Mouse (Mus musculus): ENCODE measurements around the gene Ttc30b.

DNA sequence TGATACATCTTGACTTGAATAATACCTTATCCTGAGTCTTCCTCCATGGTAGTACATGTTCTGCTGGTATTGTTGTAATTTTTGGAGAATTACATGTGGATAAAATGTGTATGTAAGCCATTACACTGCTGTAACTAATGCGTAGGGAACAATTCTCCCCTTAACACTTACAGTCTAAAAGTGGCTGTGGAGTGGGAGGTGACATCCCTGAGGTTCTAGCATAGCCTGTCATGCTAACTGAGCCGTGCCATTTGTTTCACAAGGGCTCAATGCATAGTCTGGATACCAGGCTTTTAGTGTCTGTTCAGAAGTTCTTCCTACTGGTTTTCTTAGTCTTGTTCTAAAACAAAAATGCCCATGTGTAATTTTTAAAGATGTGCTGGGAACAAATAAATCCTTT lies 7.4 kb downstream of the Ttc30b start:
- TF ChIP-seq CTCF (IDR thresholded peaks at IDR 0.05; ENCODE audit: low read depth), result no peak
- no peak for TF ChIP-seq EP300 (IDR thresholded peaks at IDR 0.05; ENCODE audit: low read depth)
